ENCODE assay signal across 15 mouse cellular contexts in genomic region chr8:106985404-106985821, GRCm38 (mm10). TPM values are rescaled to one million over a fixed set of nuclear protein-coding genes. Genes with fewer than 3 reads are reported as not detected.
DNase-seq lines count a peak whose midpoint lies in the region; ATAC-seq and TF ChIP-seq lines count a peak whose summit lies in the region.
"Had no signal": no experiment of that assay in that cellular context is flagged by ENCODE, and none has a peak within 500 bp of the region (broad histone marks: within the 10 kb centered on the region; RNA-seq: fewer than 3 reads in every experiment).

No protein-coding gene starts in this region.

- no peak overlapping the region for H3K4me3 ChIP-seq in left cerebral cortex, adult 2 months
- H3K4me3 ChIP-seq in layer of hippocampus, adult 2 months: no peak overlapping the region
- H3K4me3 ChIP-seq: liver, embryonic 12.5 days; midbrain, embryonic 12.5 days had no signal

- peak overlapping the region; percentile 16; the same call in 1 of the 2 replicates for H3K27ac ChIP-seq in left cerebral cortex, adult 2 months
- H3K27ac ChIP-seq in layer of hippocampus, adult 2 months: peak overlapping the region; percentile 80
- H3K27ac ChIP-seq: liver, embryonic 12.5 days; midbrain, embryonic 12.5 days had no signal

- no peak for TF ChIP-seq POLR2A in brain, embryonic 14.5 days (IDR thresholded peaks at IDR 0.05; ENCODE audit: borderline replicate concordance, extremely low read depth, insufficient read depth, insufficient read length, poor library complexity, severe bottlenecking)

- no peak for TF ChIP-seq CTCF in left cerebral cortex, adult 2 months (IDR thresholded peaks at IDR 0.05)
- TF ChIP-seq CTCF in brain, embryonic 14.5 days (IDR thresholded peaks at IDR 0.05; ENCODE audit: borderline replicate concordance, extremely low read depth, insufficient read depth, insufficient read length): no peak
- no peak for TF ChIP-seq CTCF in layer of hippocampus, adult 2 months (conservative IDR thresholded peaks at IDR 0.05)

- ATAC-seq in megakaryocyte progenitor cell, adult 5-6 weeks (replicated peaks; ENCODE audit: poor library complexity): no peak
- ATAC-seq: inflammation-experienced regulatory T-cells, adult 6 months; liver, embryonic 12.5 days had no signal

- no peak for DNase-seq in left cerebral cortex, adult 2 months (ENCODE audit: extremely low spot score in 1 of 2, low spot score in 2 of 2)
- DNase-seq in left cerebral cortex, postnatal 4 days: no peak
- DNase-seq in NIH3T3 (ENCODE audit: low read depth): peak; percentile 27
- DNase-seq in brain, embryonic 14.5 days (ENCODE audit: low read depth): peak; percentile 88
- DNase-seq in layer of hippocampus, adult 2 months (ENCODE audit: low spot score in 2 of 2): peak in 1 of 2 experiments; percentile 66
- DNase-seq in urinary bladder, postnatal 36 days (ENCODE audit: low spot score in 2 of 2): no peak
- DNase-seq: cerebellum, adult 11-12 months; gastrocnemius, postnatal 36 days; kidney, postnatal 10 days; lung, postnatal 10 days; spleen, adult 18-20 months had no signal

- intact Hi-C loops in left cerebral cortex, adult 2 months (cut with DNase I): no loop called here
- intact Hi-C loops in left cerebral cortex, postnatal 4 days (cut with DNase I): no loop called here

RNA-seq across cellular contexts. Expression of gene Vps4a, which starts 45.6 kb away (rescaled TPM):
- 100 to 1,000 TPM; 107 to 132 TPM for total RNA-seq in left cerebral cortex, adult 2 months (2021)
- total RNA-seq in left cerebral cortex, postnatal 4 days (2021): 100 to 1,000 TPM; 137 to 143 TPM
- polyA plus RNA-seq in brain, embryonic 14.5 days (2012; rRNA removed): 83.3 and 99.5 TPM in 2 replicates
- total RNA-seq in layer of hippocampus, adult 2 months (2021): 100 to 1,000 TPM; 112 to 116 TPM
- total RNA-seq in megakaryocyte progenitor cell, adult 5-6 weeks (2015): 26.4 and 27.4 TPM in 2 replicates
- total RNA-seq in megakaryocyte progenitor cell, adult 5-6 weeks (2017): 34.3 and 34.5 TPM in 2 replicates

RNA-seq across cellular contexts. Expression of gene Sntb2, which starts 49.9 kb away (rescaled TPM):
- total RNA-seq in left cerebral cortex, adult 2 months (2021): 10 to 100 TPM; 20.2 to 26.5 TPM
- 1 to 10 TPM; 6.3 to 6.5 TPM for total RNA-seq in left cerebral cortex, postnatal 4 days (2021)
- polyA plus RNA-seq in brain, embryonic 14.5 days (2012; rRNA removed): 4.0 and 5.7 TPM in 2 replicates
- total RNA-seq in layer of hippocampus, adult 2 months (2021): 10 to 100 TPM; 24.8 to 24.9 TPM
- total RNA-seq in megakaryocyte progenitor cell, adult 5-6 weeks (2015): 4.3 and 5.0 TPM in 2 replicates
- 6.9 and 7.9 TPM in 2 replicates for total RNA-seq in megakaryocyte progenitor cell, adult 5-6 weeks (2017)

Comparison
In these comparisons a context has a peak if more than half of its experiments do, and no peak if none do; other contexts are left out.
1. DNase-seq: peak in NIH3T3 (single experiment) and brain, embryonic 14.5 days (single experiment); none in left cerebral cortex, adult 2 months (0 of 2), left cerebral cortex, postnatal 4 days (single experiment) and urinary bladder, postnatal 36 days (0 of 2).